Mouse (Mus musculus) R1 (cell line): ENCODE measurements at regions not wholly inside any gene's neighbourhood (a gene's known extent, or its start where the extent isn't known, plus 50 kb on each side); places are given as distances from the start of the nearest gene placed in this dataset.

Source experiments
- DNase-seq: peaks from one replicate; pipeline ENCODE4 v3.0.0-alpha.2; 2018; ENCODE audit warnings: low read depth, low spot score

DNA sequence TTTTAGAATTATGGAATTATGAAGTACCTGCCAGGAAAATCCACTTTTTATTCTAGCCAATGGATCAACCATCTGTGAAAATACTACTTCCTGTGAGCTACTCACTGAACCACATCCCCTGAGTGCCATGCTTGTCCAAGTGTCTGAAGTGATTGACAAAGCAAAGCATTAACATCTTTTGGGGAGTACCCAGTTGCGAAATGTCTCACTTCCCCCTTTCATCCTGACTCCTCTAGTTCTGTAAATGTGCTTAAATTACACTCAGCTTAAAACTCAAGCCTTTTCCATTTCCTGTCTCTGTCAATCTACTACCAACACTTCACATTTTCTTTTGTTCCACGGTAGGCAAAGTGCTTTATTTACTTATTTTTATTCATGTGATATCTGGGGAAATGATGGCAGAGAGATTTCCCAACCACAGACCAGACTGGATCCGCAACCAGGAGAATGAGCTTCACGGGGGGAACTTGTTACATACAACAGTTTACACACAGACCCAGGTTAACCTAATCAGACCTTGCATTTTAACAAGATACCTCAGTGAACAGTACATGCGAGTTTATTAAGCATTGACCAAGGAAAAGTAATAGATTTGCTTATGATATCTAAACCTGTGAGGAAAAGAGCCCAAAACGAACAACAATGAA, 726.1 kb upstream of the Cited2 start:
- no peak for DNase-seq

DNA sequence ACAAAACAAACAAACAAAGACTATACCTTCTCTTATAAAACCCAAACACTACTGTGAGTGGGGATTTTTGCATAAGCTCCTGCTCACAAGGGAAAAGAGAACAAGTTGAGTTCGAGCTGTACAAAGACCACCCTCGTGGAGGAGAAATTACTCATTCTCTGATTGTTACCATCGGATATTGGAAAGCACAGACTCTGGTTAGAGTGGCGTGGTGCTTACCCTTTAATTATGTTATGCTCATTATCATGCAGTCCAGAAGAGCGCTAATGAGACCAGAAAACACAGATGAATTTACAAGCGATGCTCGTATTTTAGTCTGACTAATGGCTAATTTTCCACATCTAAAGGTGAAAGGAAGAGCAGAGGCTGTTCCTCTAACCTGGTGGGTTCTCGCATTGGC, 721.7 kb upstream of the Cited2 start:
- no peak for DNase-seq

DNA sequence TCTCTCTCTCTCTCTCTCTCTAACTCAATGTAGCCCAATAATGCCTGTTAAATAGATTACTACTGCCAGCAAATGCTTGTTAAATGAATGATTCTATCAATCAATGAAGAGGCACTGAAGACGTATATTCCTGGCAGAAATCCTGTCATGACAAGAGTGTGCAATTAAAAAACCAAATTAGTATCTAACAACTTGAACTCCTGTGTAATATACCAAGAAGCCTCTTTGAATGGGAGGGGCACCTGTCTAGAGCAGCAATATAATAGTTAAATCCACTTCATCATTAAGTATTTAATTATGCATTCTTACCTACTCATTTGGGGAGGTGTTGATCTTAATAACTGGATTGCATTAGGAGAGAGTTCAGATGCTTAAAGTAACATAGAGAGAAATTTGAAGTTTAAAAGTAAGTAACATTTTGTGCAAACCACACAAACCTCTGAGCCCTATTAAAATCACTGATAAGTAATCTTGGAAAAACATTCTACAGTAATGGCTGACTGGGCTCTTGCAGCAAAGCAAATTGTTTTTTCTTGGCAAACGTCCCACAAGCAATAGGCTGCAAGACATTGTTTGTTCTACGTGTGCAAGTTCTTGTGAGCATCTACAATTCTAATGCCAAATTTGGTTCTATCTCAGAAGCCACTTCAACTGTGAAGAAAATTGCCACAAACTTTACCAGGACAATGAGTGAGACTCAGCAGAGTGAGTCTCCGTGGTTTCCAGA, 719.7 kb upstream of the Cited2 start:
- no peak for DNase-seq

DNA sequence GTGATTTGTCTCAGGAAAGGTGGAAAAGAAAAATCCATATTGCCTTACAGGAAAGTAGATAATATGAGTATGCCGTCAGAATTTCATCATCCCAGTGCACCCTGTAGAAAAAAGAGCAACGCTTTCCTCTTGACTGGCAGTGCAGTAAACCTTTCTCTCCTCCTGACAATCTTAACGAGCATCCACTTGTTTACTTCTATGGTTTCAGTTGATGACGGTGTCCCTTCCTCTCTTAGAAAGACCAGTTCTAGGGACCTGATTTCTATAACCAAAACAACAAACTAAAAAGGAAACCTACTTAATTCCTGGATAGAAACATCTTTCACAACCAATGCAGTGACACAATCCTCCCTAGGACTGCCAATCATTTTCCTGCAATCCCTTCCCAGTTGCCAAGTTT, 714.3 kb upstream of the Cited2 start:
- DNase-seq = no peak

DNA sequence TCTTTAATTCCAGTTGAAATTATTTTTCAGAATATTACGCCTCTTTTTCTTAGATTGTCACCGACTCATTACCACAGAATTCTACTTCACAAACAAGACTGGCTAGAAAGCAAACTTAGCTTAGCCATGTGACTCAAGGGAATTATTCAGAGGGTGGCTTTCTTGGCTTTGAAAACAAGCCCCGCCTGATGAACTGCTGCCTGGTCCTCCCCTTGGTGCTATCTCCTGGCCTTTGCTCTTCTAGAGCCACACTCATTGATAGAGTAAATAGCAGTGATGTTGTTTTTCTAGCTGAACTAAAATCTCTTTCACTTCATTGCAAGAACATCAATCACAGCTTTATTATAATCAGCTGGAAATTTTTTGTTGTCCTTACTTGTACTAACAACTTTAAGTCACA, 713.0 kb upstream of the Cited2 start:
- no peak for DNase-seq

DNA sequence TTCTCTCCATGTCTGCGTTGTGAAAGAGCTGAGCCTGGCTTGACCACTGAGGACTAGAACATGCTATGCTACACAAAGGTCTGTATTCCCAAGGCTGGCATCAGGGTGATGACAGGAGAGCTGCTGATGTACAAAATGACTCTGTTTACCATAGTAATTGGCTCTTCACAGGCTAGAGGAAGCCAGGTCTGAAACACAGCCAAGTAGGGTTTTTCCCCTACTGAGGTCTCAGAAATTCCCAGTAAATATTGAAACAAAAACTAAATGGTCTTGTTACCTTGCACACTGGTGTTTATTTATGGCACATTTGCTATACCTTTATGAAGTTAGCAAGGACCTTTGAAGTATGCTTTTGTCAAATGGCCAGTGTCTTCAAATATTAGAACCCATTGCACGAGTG, 711.1 kb upstream of the Cited2 start:
- no peak for DNase-seq

DNA sequence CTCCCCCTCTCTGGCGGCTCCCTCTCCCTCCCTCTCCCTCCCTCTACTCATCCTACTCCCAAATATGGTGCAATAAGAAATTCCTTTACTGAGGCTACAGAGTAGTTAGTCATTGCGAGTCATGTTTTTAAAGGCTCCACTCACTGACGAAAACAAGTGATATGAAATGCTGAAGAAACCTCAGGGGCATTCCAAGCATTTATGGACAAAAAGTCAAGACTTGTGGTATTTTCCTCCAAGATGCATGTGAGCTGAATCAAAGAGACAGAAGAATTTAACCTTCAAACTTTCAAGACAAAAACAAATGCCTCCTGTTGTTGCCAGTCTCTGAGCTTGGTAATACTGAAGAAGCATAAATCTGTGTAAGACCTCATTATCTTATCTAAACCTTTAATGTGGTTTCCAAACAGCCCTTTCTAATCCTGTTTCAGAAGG, 710.5 kb upstream of the Cited2 start:
- no peak for DNase-seq

DNA sequence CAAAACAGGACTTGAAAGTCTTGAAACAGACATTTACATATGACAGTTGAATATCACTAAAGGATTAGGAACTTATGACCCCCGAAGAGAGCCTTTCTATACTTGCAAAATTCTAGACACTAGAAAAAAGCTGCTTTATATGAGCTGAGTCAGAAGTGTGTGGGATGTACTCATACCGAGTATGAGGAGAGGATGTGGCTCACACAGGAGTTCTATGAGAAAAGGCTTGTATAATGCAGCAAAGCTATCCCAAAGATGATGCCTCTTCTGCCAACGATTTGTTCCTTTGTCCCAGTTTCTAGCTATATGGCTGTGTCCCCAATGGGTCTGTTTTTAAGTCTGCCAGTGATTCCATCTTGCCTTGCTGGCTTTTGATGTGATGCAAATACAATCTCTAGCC, 708.2 kb upstream of the Cited2 start:
- DNase-seq = no peak

DNA sequence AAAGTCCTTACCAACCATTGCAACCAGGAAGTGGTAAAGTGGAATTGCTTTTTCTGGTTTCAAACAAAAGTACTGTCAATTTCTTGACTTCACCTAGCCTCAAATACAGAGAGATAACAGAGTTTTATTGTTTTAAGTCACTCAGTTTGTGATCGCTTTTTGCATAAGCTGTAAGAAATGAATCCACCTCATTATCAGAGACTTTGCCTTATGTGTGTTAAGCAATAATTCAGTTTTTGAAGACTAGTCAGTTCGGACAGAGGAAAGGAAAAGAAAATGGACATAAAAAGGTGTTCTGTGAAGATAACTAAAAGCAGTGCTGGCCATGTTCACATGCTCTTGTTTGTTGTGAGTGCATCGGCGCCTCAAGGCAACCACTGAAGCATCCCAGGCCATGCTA, 706.2 kb upstream of the Cited2 start:
- DNase-seq = no peak

DNA sequence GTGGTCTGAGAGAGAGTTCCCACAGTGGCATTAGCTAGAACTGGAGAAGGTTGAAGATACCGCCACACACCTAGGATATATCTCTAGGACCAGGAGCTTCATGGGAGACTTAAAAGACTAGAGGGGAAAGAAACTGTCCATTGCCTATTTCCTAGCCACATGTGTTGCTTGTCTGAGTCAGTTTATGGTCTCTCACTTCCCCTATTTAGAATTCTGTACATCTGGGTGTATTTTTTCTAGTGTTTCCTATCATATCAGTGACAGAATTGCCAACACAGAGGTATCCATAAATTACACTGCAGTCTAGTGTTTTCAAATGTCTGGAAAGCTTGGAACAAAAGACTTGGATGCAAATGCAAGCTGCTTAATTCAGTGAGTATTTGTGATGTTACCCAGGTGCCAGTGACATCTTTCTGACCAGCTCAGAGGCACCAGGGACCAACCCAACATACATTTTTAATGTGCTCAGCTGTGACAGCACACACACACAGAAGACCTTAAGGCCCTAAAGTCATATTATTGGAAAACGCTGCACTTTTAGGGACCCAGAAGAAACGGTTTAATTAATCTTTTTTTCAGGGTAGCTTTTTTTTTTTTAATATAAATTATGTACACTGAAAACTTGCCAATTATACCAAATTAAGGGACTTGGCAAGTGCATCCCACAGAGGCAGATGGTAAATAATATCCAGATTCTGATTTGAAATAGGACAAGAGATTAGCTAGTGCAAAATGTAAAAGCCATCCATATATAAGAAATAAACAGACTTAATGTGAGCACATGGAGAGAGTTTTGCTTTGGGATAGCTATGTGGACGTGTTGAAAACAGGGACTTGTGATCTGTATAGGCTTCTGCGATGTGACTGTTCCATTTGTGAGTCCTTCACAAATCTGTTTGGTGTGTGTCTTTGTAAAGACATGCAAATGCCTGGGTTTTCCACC, 700.5 kb upstream of the Cited2 start:
- DNase-seq = no peak

DNA sequence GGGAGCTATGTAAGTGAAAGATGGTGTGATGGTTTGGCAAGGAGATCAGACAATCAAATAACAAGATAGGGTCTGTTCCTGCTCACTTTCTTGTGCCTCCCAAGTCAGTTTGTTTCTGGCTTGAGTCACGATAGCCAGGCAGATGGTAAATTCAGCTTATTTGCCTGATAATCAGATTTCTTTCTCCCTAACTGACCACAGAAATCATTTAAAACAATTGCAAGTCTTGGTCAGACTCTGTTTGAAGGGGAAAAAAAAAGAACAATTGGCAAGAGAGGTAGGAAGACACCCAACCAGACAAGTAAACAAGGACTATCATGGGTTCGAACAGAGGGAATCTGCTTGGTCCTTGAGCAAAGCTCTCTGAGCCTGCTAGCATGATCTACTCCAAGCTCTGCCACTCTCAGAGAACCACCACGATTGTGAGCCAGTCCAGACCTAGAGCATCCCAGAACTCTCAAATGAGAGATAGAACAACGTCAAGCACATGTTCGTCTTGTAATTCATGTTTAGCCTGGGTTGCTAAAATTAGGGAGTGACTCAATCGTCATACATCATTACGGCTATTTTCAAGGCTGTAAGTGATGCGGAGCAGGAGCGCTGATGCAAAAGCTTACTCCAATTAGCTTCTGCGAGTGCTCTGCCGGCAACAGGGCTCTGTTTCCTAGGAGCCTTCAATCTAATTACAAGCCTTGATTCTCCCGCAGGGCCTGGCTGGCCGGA, 699.3 kb upstream of the Cited2 start:
- no peak for DNase-seq

DNA sequence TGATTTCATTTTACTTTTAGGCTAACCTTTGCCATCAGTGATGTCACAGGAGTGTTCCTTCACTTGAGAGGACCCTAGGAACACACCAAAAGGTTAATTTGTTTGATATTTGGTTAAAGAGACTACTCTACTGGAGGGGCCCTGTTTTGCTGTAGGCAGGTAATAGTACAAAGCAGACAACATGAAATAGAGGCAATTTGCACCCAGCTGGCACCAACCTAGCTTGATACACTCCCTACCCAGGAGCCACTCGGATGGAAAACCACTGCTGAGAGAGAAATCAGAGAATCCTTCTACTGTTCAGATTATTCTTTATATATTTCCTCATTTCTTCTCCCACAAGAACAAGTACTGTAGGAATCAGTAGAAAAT, 698.7 kb upstream of the Cited2 start:
- no peak for DNase-seq

DNA sequence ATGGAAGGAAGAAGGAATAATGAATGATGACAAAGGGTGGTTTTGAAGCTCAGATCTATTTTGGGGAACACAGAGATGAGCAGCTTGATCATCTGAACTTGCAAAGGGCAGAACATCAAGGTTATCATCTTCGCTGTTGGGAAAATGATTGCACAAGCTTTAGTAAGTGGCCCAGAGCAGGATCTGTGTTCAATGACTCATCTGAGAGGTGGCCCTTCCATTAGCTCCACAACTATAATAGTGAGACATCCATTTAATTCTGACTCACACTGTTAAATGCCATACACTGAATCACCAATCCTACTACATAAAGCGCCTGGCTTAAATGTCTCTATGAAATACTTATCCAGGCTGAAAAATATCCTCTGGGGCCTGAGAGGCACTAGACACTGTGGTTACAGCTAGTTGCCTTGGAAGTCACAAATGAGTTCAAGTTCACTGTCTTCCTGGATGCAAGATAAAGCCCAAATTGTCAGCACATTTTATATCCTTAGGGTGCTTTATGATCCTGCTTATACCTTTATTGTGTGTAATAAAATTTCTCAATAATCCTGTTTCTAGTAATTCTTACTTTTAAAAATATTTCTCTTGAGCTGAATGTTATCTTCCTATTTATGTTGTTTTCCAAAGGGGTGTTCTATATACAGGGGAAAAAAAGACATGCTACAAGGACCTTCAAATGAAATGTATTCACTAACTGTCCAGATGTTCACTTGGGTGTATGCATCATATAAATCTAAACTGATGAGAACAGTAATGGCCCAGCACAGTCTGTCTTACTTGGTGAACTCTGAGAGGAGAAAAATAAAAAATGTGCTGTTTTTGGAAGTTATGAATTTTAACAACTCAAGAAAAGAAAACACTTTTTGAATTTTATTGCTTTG, 687.9 kb upstream of the Cited2 start:
- no peak for DNase-seq

DNA sequence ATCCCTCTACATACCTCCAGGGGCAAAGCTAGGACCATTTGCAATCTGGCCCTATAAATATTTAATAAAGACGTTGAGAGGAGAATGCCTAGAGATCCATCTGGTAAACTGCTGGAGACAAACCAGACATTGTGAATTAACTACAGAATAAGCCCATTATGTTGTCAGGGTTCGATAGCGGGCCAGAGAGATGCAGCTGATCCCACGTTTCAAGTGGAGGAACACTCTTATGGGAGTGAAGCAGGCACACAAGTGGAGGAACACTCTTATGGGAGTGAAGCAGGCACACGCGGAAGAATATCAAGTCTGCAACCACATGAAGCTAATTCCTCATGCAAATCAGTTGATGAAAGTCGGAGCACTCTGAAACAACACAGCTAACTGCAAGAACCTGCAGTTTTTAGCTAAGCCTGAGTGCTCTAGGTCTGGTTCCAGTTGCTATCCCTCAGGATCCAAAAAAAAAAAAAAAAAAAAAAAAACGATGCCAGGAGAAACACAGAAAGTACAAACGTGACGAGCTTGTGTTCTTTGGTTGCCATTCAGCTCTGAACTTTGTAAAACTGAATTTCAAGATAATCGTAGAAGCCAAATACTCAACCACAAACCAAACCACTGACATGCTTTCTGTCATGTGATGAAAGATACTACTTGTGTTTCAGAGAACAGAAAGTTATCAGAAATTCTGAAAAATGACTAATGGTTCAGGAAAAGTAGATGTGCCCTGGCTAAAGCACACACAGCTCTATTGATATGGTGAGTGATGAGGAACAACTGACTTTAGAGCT, 684.6 kb upstream of the Cited2 start:
- no peak for DNase-seq

DNA sequence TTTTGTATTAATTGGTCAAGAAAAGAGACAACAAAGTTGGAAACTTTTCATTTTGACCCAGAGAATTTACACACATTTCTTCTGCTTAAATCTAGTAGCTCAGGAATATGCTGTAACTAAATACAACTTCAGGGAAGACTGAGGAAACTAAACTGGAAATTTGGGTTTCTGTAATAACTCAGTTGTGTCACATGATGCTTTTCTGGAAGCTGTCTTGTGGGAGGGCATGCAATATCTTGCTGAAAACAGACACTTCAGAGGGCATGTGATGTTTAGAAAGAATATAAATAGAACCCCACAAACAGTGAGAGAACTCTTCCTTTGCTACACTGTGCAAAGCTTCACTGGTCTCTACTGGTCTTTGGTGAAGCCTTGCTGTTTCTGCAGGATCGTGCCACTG, 680.9 kb upstream of the Cited2 start:
- DNase-seq = no peak

DNA sequence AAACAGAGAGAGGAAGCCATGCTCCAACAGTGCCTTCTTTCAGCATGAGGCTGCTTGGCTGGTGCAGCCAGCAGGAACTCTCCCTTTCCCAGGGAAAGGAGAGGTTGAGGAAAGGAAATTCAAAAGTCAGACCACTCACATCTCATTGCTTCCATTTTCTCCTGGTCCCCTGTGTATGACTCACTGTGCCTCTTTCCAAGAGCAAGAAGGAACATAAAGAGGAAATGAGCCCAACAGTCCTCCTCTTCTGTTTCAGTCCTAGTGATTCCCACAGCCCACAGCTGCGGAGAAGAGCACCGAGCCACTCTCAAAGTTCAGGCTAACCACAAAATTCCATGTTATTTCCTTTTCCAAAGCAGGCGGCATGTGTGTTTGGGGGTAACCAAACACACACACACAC, 680.0 kb upstream of the Cited2 start:
- no peak for DNase-seq

DNA sequence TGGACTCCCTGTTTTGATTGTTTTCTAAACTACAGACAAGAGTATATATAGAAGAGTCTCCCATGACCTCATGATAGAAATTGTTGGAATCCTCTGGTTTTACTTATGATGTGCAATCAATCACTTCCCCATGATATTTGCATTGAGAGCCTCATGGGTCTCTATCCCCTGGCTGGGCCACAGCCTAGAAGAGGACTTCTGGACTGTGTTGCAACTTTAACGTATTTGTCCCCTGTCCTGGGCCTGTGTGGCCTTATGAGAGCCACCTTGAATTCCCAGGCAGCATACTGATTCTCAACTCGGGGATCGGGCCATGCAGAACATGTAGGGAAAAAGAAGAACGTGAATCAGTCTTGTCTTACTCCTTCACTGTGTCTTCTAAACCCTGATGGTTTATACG, 676.3 kb upstream of the Cited2 start:
- no peak for DNase-seq

DNA sequence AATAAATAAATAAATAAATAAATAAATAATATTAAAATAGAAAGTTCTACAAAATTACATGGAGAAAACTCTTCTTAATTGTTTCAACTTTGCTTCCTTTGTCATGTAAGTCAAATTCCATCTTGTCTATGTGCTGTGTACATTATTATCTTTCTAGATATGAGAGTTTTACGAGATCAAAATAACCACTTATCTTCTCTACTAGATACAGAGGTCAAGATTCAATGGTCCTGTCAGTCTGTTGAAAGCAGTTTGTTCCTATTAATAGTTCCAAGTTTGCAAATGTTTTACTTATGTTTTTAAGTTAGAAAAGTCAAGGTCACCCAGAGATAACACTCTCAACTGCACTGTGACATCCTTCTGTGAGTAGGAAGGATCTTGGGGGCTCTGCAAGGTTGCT, 650.1 kb upstream of the Cited2 start:
- no peak for DNase-seq

DNA sequence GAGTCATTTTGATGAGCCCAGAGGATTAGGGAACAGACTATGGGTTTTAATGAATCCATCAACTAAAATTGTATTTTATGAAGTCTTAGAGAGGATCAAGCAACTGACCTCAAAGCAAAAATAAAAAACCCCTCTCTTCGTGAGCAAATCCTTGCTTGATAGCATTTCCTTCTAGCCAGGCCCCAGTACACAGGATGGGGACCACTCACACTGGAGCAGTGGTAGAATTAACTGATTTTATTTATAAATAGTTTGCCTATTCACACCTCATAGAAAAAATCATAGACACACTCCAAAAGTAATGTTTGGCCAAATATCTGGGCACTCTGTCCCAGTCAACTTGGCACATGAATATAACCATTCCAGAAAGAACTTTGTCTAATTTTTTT, 649.0 kb upstream of the Cited2 start:
- DNase-seq = no peak

DNA sequence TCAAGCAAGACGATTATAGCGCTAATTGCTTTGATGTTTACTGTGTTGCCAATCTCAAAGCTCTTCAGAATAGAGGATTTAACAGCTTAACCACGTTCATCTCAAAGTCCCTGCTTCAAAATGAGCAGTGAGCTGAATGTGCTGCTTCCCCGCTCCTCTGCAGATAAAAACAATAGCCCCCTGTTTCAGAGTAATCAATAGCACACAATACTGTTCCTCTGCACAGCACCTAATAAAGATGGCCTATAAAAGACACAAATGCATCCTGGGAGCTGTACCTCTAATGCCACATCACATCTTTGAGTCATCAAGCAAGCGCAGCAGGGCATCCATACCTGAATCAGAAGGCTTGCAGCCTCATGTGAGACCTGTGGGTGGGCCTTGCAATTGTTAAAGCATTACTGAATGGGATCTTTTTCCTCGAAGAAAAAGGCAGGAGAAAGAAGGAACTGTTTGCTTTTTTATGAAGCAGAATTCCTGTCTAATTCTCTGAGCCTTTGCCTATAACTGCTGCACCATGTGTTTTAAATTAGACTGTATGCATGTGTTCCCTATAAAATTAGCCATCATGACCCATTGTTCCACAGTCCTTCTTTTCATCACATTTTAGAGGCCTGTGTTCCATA, 648.5 kb upstream of the Cited2 start:
- DNase-seq = no peak
